Mouse (Mus musculus): ENCODE data around the gene Cerk.
A peak's percentile ranks its signal among the peaks of the same experiment; 100 is the strongest.
"Not testable (repeated sequence)": the region's sequence is repeated elsewhere in the genome, so short reads cannot be mapped to it uniquely, and the experiment has no call there.

The Cerk gene

GRCm38 (mm10) chr15:86161800-86162199 lies 24.1 kb downstream of the Cerk start:
- DNase-seq (ENCODE audit: low read depth), result not testable (repeated sequence)

GRCm38 (mm10) chr15:86160906-86161305 lies 25.0 kb downstream of the Cerk start:
- DNase-seq (ENCODE audit: low read depth), result no peak

DNA sequence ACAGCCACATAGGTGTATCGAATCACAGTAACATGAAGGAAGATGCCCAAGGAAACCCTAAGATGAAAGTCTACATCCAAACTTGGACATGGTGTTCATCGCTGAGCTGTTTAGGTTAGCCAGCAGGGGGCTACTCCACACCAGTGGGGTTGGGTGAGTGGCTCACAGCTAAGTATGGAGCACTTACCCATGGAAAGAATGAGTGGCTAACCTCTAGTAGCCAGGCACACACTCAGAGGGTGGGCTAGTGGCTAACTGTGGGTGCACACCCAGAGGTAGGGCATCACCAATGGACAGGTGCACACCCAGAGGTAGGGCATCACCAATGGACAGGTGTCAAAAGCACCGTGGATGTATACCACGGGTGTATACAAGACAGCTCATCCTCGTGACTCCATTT lies 26.2 kb downstream of the Cerk start:
- DNase-seq (ENCODE audit: low read depth), result no peak

GRCm38 (mm10) chr15:86159093-86159492 lies 26.8 kb downstream of the Cerk start:
- no peak for DNase-seq (ENCODE audit: low read depth)

GRCm38 (mm10) chr15:86156492-86156891 lies 29.4 kb downstream of the Cerk start:
- no peak for DNase-seq (ENCODE audit: low read depth)

GRCm38 (mm10) chr15:86153481-86153960 lies 32.4 kb downstream of the Cerk start:
- DNase-seq (ENCODE audit: low read depth), result no peak

- no peak for DNase-seq (ENCODE audit: low read depth)
These were observed 35.3 kb downstream of the Cerk start for GRCm38 (mm10) chr15:86150593-86150992.

DNA sequence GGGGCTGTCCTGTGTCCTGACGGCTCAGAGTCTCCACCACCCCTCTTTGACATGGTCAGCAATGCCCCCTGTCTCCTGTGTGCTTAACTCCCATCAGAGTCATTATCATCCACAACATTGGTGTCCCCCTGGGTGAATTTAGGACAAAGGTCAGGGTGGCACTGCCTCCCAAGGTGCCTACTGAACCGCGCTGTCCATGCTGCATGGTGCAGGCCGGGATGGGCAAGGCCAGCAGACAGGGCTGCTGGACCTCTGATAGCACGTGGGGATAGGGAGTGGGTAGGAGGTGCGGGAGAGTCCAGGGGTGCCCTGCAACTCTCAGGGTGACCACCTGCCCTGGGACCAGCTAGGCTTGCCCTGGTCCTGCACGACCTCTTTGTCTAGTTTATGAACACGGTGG lies 39.0 kb downstream of the Cerk start:
- DNase-seq (ENCODE audit: low read depth), result no peak

- DNase-seq (ENCODE audit: low read depth), result no peak
These were observed 40.9 kb downstream of the Cerk start for GRCm38 (mm10) chr15:86145046-86145445.

GRCm38 (mm10) chr15:86144577-86144976 lies 41.4 kb downstream of the Cerk start:
- no peak for DNase-seq (ENCODE audit: low read depth)

- DNase-seq (ENCODE audit: low read depth), result peak; percentile 39
These were observed 45.6 kb downstream of the Cerk start for GRCm38 (mm10) chr15:86140323-86140722.

- DNase-seq (ENCODE audit: low read depth), result peak; percentile 56
These were observed 48.3 kb downstream of the Cerk start for GRCm38 (mm10) chr15:86137638-86138037.

- DNase-seq (ENCODE audit: low read depth), result peak; percentile 70
These were observed 50.8 kb downstream of the Cerk start for GRCm38 (mm10) chr15:86134941-86135783.

- DNase-seq (ENCODE audit: low read depth), result no peak
These were observed 55.3 kb downstream of the Cerk start for GRCm38 (mm10) chr15:86130657-86131056.

DNA sequence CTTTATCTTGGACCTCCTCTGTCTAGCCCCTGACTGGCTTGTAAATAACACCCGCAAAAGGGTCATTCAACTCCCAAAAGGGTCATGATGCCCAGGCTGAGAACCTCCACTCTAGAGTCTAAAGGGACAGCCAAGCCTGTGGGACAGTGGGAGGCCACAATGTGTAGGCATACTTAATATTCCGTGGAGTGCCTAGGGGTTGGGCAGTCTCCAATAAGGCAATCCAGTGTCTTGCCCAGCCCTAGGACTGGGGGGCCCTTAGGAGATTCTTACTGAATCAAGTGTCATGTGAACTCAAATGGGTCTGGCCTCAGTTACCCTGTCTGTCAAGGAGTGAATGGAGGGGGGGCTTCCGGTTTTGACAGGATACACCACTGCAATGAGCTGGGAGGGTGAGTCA lies 56.9 kb downstream of the Cerk start:
- no peak for DNase-seq (ENCODE audit: low read depth)

GRCm38 (mm10) chr15:86124359-86124758 lies 61.6 kb downstream of the Cerk start:
- peak; percentile 46 for DNase-seq (ENCODE audit: low read depth)

DNA sequence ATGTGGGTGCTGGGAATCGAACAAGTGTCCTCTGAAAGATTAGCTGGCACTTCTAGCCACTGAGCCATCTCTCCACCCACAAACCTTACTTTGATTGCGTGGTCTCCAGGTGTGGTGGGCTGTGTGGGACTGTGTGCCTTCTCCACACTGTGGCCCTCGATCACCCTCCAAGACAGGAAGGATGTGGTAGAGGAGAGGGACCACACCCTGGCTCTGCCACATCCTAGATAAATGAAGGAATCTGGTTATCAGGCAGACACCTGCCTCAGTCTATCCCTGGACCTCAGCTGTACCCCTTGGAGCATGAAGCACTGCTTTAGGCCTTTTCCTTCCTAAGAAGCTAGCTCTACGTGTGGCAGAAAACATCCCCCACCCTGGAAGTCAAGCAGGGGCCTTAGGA lies 62.5 kb downstream of the Cerk start:
- no peak for DNase-seq (ENCODE audit: low read depth)

GRCm38 (mm10) chr15:86122261-86122949 lies 63.5 kb downstream of the Cerk start:
- no peak for DNase-seq (ENCODE audit: low read depth)

- DNase-seq (ENCODE audit: low read depth), result no peak
These were observed 66.8 kb downstream of the Cerk start for GRCm38 (mm10) chr15:86119186-86119585.

GRCm38 (mm10) chr15:86117115-86118100 lies 68.5 kb downstream of the Cerk start:
- no peak for DNase-seq (ENCODE audit: low read depth)

DNA sequence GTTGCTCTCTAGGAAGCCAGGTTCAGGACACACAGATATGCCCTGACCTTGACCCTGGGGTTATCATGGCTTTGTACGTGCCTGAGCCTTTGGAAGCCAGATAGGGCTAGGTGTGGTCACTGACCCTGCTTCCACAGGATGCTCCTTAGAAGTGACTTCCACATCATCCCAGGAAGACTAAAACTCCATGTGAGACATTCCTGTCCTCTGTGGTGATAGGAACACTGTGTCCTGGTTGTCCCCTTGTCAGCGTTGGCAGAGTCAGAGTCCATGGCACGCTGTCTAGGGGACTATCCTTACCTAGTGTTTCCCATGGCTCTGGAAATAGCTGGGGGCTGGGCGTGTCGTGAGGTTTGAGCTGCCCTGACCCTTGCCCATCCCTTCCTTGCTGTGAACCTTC lies 69.5 kb downstream of the Cerk start:
- DNase-seq (ENCODE audit: low read depth), result no peak

GRCm38 (mm10) chr15:86113342-86113710 lies 72.6 kb downstream of the Cerk start:
- no peak for DNase-seq (ENCODE audit: low read depth)

All from c-Kit-positive CD71-negative TER-119-negative erythroid progenitor cells, embryonic 14.5 days (primary cell).